Mouse (Mus musculus) C3H10T1/2 (cell line): ENCODE results near the gene Arhgap27. TPM values are rescaled to one million over a fixed set of nuclear protein-coding genes. Genes with fewer than 3 reads are reported as not detected.

Experiments
- polyA plus RNA-seq, 2 experiments: library from polyadenylated mRNA; unstranded; fragments of >200 nt; fragmentation: generic; extraction: Trizol; gene quantifications; one replicate each; pipeline ENCODE4 v1.2.1; 2012; ENCODE audit warnings: missing spikeins in 2 of 2

Gene Arhgap27
- polyA plus RNA-seq, result under 1 TPM; 0.23 to 0.54 TPM

DNA sequence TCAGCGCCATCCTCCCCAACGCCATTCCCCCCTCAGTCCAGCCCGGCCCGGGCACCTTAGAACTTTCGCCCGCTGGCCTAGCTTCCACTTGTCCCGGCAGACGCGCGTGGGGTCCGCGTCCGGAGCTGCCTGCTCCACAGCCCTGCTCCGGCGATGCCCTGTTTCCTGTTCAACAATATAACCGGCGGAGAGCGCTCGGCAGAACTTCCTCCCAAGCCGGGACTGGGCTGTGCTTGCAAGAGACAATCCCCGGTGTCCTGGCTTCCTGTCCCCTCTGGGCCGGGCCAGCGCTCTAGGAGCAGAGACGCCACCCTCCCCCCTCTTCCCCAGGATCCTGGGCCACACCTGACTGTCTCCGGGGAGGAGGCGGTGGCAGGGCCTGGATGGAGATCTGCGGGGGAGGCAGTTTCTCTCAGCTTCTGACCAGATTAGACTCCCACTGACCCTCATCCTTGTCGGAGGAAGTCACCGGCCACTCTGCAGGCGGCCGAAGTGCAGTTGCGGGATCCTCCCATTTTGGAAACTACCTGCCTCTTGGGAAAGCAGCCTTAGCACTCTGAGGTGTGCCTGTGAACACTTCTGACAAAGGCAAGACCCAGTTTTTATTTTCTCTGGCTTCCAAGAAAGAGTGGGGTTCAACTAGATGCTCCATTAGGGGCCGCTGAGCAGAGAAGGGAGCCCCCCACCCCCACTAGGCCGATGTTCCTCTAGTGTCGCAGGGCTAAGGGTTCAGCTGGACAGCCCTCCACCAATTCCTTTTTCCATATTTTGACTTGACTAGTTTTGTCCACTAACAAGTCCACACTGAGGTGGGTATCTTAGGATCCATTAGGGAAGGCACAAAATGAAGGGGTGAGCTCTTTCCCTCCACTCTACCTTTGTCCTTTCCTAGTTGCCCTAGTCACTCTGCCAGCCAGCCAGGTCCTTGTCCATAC, at the start of gene Arhgap27:
Arhgap27 (minus strand) TSS at position 479 of the 935 bp plus-strand sequence.

DNA sequence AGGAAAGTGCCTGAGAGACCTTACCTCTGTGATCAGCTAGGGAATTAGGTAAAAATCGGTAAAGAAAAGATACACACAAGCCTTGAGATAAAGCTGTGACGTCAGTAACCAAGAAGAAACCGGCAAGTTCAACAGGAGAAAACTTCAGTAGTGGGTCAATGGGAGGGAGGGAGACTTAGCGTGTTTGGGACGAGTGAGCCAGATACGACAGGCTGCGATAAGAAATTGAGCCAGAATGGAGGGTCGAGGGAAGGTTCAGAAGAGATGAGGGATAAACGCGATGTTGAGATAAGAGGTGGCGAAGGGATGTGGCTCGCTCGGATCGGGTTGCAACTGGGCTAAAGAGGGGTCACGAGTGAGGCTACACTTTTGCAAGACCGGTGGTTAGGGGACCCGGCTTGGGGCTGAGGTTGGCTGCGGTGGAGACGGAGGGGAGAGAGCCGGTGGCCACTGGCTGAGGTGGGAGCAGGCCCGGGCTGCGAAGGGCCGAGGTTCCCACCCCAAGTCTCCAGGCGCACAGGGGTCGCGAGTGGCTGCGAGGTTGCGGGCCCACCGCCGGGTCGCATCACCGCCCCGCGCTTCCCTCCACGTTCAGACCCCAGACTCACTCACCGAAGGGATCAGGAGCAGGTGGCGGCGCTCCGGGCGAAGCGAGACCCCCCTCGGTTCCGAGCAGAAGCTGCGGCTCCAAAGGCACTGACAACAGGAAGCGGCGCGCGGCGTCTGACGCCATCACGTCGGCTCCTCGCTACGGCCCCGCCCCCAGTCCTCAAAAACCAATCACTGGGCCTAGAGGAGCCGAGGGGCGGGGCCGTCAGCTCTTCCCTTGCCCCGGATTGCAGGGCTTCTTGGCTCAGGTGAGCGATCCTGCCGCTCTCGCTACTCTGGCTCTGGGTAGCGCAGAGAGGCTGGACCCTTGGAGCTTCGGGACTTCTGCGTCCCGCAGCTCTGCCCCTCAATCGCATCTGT, 48.8 kb upstream of the Arhgap27 start, which contains the start of gene Plekhm1:
Plekhm1 (minus strand) TSS at position 707 of the 969 bp plus-strand sequence.

Other genes with a start within 250 kb of the Arhgap27 start
- 10 to 100 TPM in 1 of 2 experiments, 1 to 10 TPM in 1; 9.2 to 53.2 TPM for gene Hexim1, start 247.5 kb downstream of the Arhgap27 start, polyA plus RNA-seq
- 10 to 100 TPM in 1 of 2 experiments, 1 to 10 TPM in 1; 4.9 to 26.4 TPM for gene Hexim2, start 231.3 kb downstream of the Arhgap27 start, polyA plus RNA-seq
- gene Fmnl1, start 192.6 kb downstream of the Arhgap27 start, polyA plus RNA-seq, result under 1 TPM; 0.14 to 0.20 TPM
- gene 1700023F06Rik, start 155.1 kb downstream of the Arhgap27 start, polyA plus RNA-seq, result 1 to 10 TPM in 1 of 2 experiments, under 1 TPM in 1; 0.16 to 4.3 TPM
- gene Spata32, start 145.3 kb downstream of the Arhgap27 start, polyA plus RNA-seq, result under 1 TPM in 1 of 2 experiments, not detected in 1; 0.05 TPM
- gene Map3k14, start 96.2 kb downstream of the Arhgap27 start, polyA plus RNA-seq, result 10 to 100 TPM in 1 of 2 experiments, 1 to 10 TPM in 1; 7.7 to 20.6 TPM
- gene Plekhm1, start 49.0 kb upstream of the Arhgap27 start, polyA plus RNA-seq, result 10 to 100 TPM in 1 of 2 experiments, 1 to 10 TPM in 1; 6.7 to 15.4 TPM
- gene Lrrc37a, start 140.9 kb upstream of the Arhgap27 start, polyA plus RNA-seq, result not detected